Mouse (Mus musculus): ENCODE measurements around the gene Mcl1.

DNA sequence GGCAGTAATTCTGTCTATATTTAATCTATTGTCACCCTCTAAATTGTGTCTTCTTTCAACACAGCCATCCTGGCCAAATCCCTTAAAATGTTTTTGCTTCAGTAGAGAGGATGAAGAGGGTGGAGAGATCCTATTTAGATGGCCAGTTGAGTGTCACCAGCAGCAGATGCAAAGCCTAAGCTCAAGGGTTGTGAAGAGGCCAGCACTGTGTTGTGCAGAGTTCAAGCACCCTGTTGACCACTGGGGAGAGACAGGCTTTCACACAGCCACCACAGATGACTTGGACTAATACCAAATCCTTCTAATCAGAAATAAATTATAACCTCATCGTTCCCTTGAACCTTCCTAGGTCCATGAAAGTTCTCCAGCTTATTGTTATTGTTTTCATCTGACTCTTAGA is 40.1 kb upstream of the Mcl1 start:
- no peak for TF ChIP-seq POLR2A (IDR thresholded peaks at IDR 0.05; ENCODE audit: control insufficient read depth, low read depth, low read length)
- no peak for TF ChIP-seq CTCF (IDR thresholded peaks at IDR 0.05; ENCODE audit: control insufficient read depth, insufficient read depth, insufficient replicate concordance, low read depth, low read length)

All from testis, adult 2 months (tissue).